Mouse (Mus musculus) bone marrow, adult 2 months (tissue): Measurements from ENCODE around the gene Gm45337.
"Not testable (repeated sequence)": the region's sequence is repeated elsewhere in the genome, so short reads cannot be mapped to it uniquely, and the experiment has no call there.

Experiments
- CTCF ChIP-seq: fragments of 200-500 bp; IDR thresholded peaks from 2 replicates; pipeline ENCODE4 v1.5.1; 2011; ENCODE audit warnings: low read length, control low read depth; ENCODE audit not compliant: control insufficient read depth, insufficient read depth
- POLR2A ChIP-seq: fragments of 200-500 bp; IDR thresholded peaks from 2 replicates; pipeline ENCODE4 v1.6.1; 2011; ENCODE audit warnings: low read depth, mild to moderate bottlenecking, control low read depth, low read length, borderline replicate concordance; ENCODE audit not compliant: control insufficient read depth

DNA sequence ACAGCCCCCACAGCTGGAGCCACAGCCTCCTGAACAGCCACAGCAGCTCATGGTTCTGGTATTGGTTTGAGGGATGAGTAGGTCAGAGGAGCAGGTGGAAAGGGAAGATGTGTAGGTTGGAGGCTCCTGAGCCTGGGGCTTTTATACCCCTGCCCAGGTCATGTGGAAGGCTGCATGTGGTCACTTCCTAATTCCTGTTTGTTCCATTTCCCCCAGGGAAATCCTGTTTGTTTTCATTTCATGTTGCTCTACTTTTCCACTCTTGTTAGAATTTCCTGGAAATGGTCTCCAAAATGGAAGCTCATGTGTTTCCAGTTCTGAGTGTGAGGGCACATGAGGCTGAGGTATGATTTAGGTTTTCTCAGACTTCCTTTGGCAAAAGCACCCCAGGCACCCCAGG is 21.2 kb upstream of the Gm45337 start, which contains the start of gene Gm4553:
- not testable (repeated sequence) for TF ChIP-seq CTCF, POLR2A
